Mouse (Mus musculus) heart, embryonic 16.5 days (tissue): ENCODE measurements around the gene Sept1. TPM values are rescaled to one million over a fixed set of nuclear protein-coding genes. Genes with fewer than 3 reads are reported as not detected.

Experiments
- ATAC-seq: fragments of 200-750 bp; cut with Nextera tagmentation; replicated peaks from 2 replicates; pipeline ENCODE4 v1.8.0; 2017; ENCODE audit warnings: moderate number of reproducible peaks; ENCODE audit not compliant: insufficient read depth, low FRiP score; ENCODE audit errors: extremely low read depth
- H3K27ac ChIP-seq: fragments of 300-500 bp; sonication (generic); 2 replicates; pipeline ENCODE4 v1.5.1; 2014; ENCODE audit warnings: mild to moderate bottlenecking, low read length, control low read depth, moderate library complexity
- H3K27me3 ChIP-seq: fragments of 300-500 bp; sonication (generic); 2 replicates; pipeline ENCODE4 v1.6.1; 2014; ENCODE audit warnings: low read length, mixed read lengths; ENCODE audit not compliant: control insufficient read depth, insufficient read depth
- H3K36me3 ChIP-seq: fragments of 300-500 bp; sonication (generic); 2 replicates; pipeline ENCODE4 v1.6.1; 2014; ENCODE audit not compliant: control insufficient read depth, insufficient read depth
- H3K4me1 ChIP-seq: fragments of 300-500 bp; sonication (generic); 2 replicates; pipeline ENCODE4 v1.6.1; 2014; ENCODE audit warnings: low read length, mixed read lengths; ENCODE audit not compliant: control insufficient read depth, insufficient read depth
- H3K4me2 ChIP-seq: fragments of 300-500 bp; sonication (generic); 2 replicates; pipeline ENCODE4 v1.6.1; 2014; ENCODE audit warnings: low read depth, mild to moderate bottlenecking, control low read depth, low read length
- H3K4me3 ChIP-seq: fragments of 300-500 bp; sonication (generic); 2 replicates; pipeline ENCODE4 v1.5.1; 2014; ENCODE audit warnings: mild to moderate bottlenecking, control low read depth, low read length
- H3K9ac ChIP-seq: fragments of 300-500 bp; sonication (generic); 2 replicates; pipeline ENCODE4 v1.6.1; 2014; ENCODE audit warnings: low read length, control low read depth
- H3K9me3 ChIP-seq: fragments of 300-500 bp; sonication (generic); replicated peaks from 2 replicates; pipeline ENCODE4 v1.6.1; 2016; ENCODE audit warnings: low read length; ENCODE audit not compliant: control insufficient read depth
- WGBS: fragments of 180-500 bp; shearing (Covaris S2); extraction: QIAGEN DNeasy Blood & Tissue Kit; methylation state at CpG from one replicate; pipeline ENCODE4 v1.1.7; 2014; 5-methylcytosine and 5-hydroxymethylcytosine counted together
- polyA plus RNA-seq: library from polyadenylated mRNA; unstranded; fragments of >200 nt; fragmentation: Nextera tagmentation; extraction: Ambion mirVana; gene quantifications from 2 replicates; pipeline ENCODE4 v1.2.1, GENCODE M21; 2015

The Sept1 gene
- polyA plus RNA-seq, 1 experiment from 2014 or later = 57.5 TPM

DNA sequence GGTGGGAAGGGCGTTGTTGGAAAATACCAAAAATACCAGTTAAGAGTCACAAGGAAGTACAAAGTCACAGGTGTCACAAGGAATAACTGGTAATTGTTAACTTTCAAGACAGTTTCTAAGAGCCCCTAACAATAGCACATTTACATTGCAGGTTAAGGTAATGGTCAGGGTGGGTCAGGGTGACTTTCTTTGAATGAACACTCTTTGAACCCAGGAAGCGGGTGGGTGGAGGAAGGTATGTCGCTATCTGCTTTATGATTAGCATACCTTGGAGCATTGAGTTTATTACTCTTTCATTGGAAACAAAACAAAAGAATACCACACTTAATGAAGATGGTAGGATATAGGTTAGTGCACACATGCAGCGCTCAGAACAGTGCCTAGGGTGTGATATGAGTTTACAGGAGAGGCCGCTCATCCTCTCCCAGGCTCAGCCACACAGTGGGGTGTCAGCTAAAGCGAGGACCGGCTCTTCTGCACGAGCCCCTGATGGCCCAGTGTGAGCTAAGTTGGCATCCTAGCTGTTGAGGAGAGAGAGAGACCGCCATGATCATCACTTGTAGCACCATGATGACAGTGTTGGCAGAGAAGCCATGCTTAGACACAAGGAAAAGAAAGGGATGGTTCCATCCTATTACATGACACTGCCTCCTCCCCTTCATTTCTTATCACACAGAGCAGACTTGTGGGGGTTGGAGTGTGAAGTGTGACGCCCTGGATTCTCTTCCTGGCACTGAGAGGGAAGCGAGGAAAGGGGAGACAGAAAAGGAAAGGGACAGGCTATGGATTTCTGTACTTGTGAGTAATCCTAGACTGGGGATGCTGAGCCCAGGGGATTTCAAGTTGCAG lies 7.6 kb downstream of the Sept1 start:
- Histone ChIP-seq H3K4me1 (peaks cover 2% of the 10 kb centered on the region; the same call in 1 of the 2 replicates), H3K27ac (no peak overlapping the region), H3K27me3 (no peaks in the 10 kb centered on the region), H3K36me3 (peaks cover 4% of the 10 kb centered on the region; the same call in 1 of the 2 replicates), H3K9ac (no peak overlapping the region), H3K4me2 (no peak overlapping the region), H3K9me3 (no peaks in the 10 kb centered on the region), H3K4me3 (no peak overlapping the region)
- 75% methylated on average over 11 of the region's 11 CpGs for WGBS
- ATAC-seq = 0 out of 2 replicates have a peak, but pooled peaks have one; percentile 14

DNA sequence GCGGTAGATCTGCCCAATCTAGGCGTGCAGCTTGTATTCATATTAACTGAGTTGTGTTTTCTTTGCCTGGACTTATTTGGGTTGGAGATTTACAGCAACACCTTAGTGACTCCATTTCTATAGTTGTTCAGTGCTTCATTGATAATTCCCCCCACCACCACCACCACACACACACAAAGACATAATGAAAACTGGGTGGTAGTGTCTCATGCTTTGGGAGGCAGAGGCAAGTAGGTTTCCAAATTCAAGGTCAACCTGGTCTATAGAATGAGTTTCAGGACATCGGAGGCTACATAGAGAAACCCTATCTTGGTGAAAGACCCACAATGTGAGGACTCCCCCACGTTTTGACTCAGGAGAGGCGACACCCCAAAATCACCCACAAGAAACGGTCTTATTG lies 8.3 kb downstream of the Sept1 start:
- H3K27ac ChIP-seq = no peak overlapping the region
- H3K27me3 ChIP-seq = no peaks in the 10 kb centered on the region
- peaks cover 4% of the 10 kb centered on the region; the same call in 1 of the 2 replicates for H3K36me3 ChIP-seq
- H3K9me3 ChIP-seq = no peaks in the 10 kb centered on the region
- H3K4me1 ChIP-seq = no peaks in the 10 kb centered on the region
- WGBS = 92% methylated on average over 6 of the region's 6 CpGs
- no peak overlapping the region for H3K4me2 ChIP-seq
- no peak overlapping the region for H3K4me3 ChIP-seq
- no peak overlapping the region for H3K9ac ChIP-seq
- no peak for ATAC-seq

DNA sequence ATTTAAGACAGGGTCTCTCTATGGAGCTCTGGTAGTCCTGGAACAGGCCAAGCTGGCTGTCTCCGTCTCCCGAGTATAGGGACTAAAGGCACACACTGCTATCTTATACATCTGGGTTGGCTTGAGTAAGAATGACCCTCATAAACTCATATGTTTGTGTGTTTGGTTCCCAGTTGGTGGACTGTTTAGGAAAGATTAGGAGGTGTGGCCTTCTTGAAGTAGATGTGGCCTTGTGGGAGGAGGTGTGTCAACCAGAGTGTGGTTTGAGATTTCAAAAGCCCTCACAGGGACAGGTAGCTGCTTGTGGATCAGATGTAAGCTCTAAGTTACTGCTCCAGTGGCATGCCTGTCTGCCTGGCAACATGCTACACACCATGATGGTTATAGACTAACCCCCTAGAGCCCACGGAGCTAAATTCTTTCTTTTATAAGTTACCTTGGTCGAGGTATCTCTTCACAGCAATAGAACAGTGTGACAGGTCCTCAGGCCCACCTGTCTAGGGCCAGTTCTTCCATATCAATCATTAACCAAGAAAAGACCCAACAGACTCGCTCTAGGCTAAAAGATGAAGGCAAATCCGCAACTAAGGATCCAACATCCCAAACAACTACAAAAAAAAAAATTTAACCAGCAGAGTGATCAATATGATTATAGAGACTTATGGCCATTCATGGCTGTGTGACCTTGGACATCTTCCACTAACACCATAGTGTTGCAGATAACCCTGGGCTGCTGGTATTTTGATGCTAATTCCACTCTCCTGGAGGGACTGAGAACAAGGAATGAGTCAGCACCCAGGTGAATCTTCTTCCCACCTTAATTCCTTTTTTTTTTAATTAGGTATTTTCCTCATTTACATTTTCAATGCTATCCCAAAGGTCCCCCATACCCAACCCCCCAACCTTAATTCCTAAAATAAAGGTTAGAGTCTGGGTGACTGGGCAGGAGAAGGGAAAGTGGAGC lies 9.1 kb downstream of the Sept1 start:
- no peaks in the 10 kb centered on the region for H3K9me3 ChIP-seq
- 79% methylated on average over 6 of the region's 6 CpGs for WGBS
- no peak overlapping the region for H3K9ac ChIP-seq

DNA sequence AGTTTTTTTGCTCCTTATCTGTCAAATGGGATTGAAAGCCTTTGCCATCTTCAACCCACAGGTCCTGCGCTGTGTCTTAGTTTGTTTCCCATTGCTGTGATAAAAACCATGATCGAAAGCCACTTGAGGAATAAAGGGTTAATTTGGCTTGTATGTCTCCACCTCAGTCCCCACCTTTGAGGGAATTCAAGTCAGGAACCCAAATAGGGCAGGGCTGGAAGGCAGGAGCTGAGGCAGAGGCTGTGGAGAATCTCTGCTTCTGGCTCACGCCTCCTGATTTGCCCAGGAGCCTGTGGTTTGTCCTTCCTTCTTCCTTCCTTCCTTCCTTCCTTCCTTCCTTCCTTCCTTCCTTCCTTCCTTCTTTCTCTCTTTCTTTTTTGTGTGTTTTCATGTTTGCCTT lies 9.8 kb downstream of the Sept1 start:
- Histone ChIP-seq H3K4me2 (no peak overlapping the region), H3K9ac (no peak overlapping the region), H3K9me3 (no peaks in the 10 kb centered on the region), H3K4me1 (peaks cover under 1% of the 10 kb centered on the region; the same call in 1 of the 2 replicates), H3K27ac (no peak overlapping the region), H3K27me3 (no peaks in the 10 kb centered on the region), H3K4me3 (no peak overlapping the region), H3K36me3 (no peaks in the 10 kb centered on the region)
- 96% methylated on average over 3 of the region's 3 CpGs for WGBS
- ATAC-seq = no peak

More for the DNA sequence above, 9.1 kb downstream of the Sept1 start:
- no peak for ATAC-seq
- H3K27me3 ChIP-seq = no peaks in the 10 kb centered on the region
- no peak overlapping the region for H3K4me2 ChIP-seq
- no peaks in the 10 kb centered on the region for H3K36me3 ChIP-seq
- no peak overlapping the region for H3K4me3 ChIP-seq
- H3K27ac ChIP-seq = no peak overlapping the region
- H3K4me1 ChIP-seq = no peaks in the 10 kb centered on the region

DNA sequence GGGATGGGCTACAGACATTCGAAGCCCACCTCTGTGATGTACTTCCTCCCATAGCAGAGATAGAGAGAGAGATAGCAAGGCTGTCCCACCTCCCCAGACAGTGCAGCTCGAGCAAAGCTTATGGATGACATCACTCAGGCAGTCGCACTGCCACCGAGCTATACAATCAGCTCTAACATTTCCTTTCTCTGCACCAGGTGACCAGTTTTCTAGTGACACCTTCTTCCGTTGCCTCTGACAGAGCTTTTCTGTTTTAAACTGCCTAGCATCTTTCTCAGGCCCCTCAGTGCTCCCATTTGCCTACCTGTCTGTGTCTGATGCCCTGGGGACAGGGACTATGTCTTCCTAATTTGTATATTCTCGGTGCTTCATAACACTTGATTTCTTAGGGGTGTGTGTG lies 12.5 kb downstream of the Sept1 start:
- no peak for ATAC-seq
- H3K36me3 ChIP-seq = no peaks in the 10 kb centered on the region
- peaks cover 17% of the 10 kb centered on the region for H3K4me1 ChIP-seq
- H3K9me3 ChIP-seq = no peaks in the 10 kb centered on the region
- H3K27me3 ChIP-seq = no peaks in the 10 kb centered on the region
- no peak overlapping the region for H3K4me3 ChIP-seq
- 68% methylated on average over 6 of the region's 6 CpGs for WGBS
- no peak overlapping the region for H3K9ac ChIP-seq
- no peak overlapping the region for H3K4me2 ChIP-seq
- no peak overlapping the region for H3K27ac ChIP-seq

DNA sequence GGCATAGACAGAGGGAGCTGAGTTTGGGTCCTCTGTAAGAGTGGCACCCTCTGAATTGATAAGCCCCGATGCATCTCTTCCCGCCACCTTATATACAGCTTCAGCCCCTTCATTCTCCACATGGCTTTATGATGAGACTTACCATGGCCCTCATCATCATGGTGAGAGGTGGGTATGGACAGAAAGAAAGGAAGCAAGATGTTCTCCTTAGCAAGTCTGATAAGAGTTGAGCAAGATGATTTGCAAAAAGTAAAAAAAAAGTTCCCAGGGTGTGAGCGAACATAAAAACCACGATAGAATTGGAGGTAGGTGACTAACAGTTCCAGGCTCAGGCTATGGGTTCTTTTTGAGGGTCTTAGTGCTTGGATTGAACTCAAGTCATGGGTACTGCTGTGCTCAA lies 14.3 kb downstream of the Sept1 start:
- no peaks in the 10 kb centered on the region for H3K36me3 ChIP-seq
- WGBS = 81% methylated on average over 4 of the region's 4 CpGs
- H3K4me2 ChIP-seq = no peak overlapping the region
- no peak for ATAC-seq
- peak overlapping the region; percentile 28; the same call in 1 of the 2 replicates for H3K27ac ChIP-seq
- no peaks in the 10 kb centered on the region for H3K9me3 ChIP-seq
- H3K4me3 ChIP-seq = no peak overlapping the region
- no peak overlapping the region for H3K9ac ChIP-seq
- H3K27me3 ChIP-seq = no peaks in the 10 kb centered on the region
- H3K4me1 ChIP-seq = peaks cover 29% of the 10 kb centered on the region

DNA sequence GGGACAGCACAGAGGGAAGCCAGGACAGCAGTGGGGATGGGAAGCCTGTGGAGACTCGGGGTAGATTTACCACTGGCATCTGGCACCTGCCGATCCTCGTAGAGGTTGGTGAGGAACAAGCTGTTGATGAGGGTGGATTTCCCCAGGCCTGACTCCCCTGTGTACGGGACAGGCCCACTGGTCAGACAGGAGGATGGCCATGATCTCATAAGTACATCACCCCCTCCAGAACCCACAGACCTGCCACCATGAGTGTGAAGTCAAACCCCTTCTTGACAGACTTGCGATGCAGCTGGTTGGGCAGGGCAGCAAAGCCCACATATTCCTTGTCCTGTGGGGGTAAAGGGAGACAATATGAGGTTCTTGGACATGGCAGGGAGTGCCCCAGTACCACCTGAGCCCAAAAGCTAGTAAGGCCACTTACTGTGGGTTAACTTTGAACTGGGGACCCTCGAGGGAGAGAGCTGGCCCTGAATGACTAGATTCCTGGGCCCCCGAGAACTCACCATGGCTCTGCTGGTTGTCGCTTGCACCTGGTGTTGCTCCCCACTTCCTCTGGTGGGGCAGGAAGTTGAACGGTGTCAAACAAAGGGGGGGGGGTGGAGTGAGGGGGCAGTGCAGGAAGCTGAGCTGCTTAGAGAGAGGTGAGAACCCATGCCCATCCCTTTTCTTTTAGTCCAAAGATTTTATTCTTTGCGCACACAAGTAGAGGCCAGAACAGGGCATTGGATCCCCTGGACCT lies 14.9 kb downstream of the Sept1 start:
- ATAC-seq = 0 out of 2 replicates have a peak, but pooled peaks have one; percentile 11
- Histone ChIP-seq H3K9ac (peak overlapping the region; percentile 64), H3K9me3 (no peaks in the 10 kb centered on the region), H3K4me1 (peaks cover 29% of the 10 kb centered on the region), H3K4me2 (peak overlapping the region; percentile 51), H3K27me3 (no peaks in the 10 kb centered on the region), H3K4me3 (peak overlapping the region; percentile 33), H3K36me3 (no peaks in the 10 kb centered on the region), H3K27ac (peak overlapping the region; percentile 79)
- WGBS = 53% methylated on average over 10 of the region's 10 CpGs

DNA sequence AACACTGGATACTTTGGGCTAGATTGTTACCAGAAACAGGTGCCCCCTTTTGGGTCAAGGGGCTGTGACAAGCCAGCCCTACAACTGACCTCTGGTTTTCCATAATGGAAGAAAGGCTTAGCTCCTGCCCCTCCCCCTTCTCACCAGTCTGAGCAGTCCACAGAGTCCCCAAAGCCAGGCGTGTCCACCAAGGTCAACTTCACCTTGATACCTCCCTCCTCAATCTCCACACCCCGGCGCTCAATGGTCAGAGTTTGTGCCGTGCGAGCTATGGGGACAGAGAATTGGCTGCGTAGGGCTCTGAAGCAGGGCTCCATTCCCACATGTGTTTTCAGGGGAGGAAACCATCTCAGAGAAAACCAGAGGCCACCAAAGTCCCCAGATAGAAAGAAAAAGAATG lies 15.5 kb downstream of the Sept1 start:
- Histone ChIP-seq H3K36me3 (no peaks in the 10 kb centered on the region), H3K4me1 (peaks cover 29% of the 10 kb centered on the region), H3K4me3 (peak overlapping the region; percentile 33), H3K9ac (peak overlapping the region; percentile 64), H3K4me2 (peak overlapping the region; percentile 51), H3K27me3 (no peaks in the 10 kb centered on the region), H3K9me3 (no peaks in the 10 kb centered on the region), H3K27ac (peak overlapping the region; percentile 79)
- WGBS = 47% methylated on average over 6 of the region's 6 CpGs
- ATAC-seq = no peak
